ENCODE assay signal across 14 mouse cellular contexts in genomic region chr5:119289808-119290207, GRCm38 (mm10).
"Had no signal": no experiment of that assay in that cellular context is flagged by ENCODE, and none has a peak within 500 bp of the region (broad histone marks: within the 10 kb centered on the region; RNA-seq: fewer than 3 reads in every experiment).

No protein-coding gene starts in this region.

- H3K36me3 ChIP-seq: midbrain, embryonic 13.5 days; midbrain, embryonic 15.5 days; neural tube, embryonic 12.5 days; stomach, embryonic 15.5 days had no signal

- H3K27ac ChIP-seq: midbrain, embryonic 13.5 days; midbrain, embryonic 15.5 days; neural tube, embryonic 12.5 days; stomach, embryonic 15.5 days; stomach, postnatal 0 days had no signal

- ATAC-seq: midbrain, embryonic 13.5 days; midbrain, embryonic 15.5 days had no signal

- H3K4me3 ChIP-seq: midbrain, embryonic 13.5 days; midbrain, embryonic 15.5 days; neural tube, embryonic 12.5 days; stomach, embryonic 15.5 days had no signal

- H3K27me3 ChIP-seq: midbrain, embryonic 13.5 days; midbrain, embryonic 15.5 days; neural tube, embryonic 12.5 days; stomach, embryonic 15.5 days had no signal

- DNase-seq: lung, adult 18-20 months; lung, embryonic 14.5 days; lung, postnatal 10 days; lung, postnatal 4 days; right cerebral cortex, postnatal 14 days; thymus, adult 2 months; thymus, postnatal 25 days; thymus, postnatal 4 days had no signal

- H3K9me3 ChIP-seq: midbrain, embryonic 15.5 days; stomach, embryonic 15.5 days had no signal

- H3K9ac ChIP-seq: lung, embryonic 14.5 days; midbrain, embryonic 13.5 days; midbrain, embryonic 15.5 days; neural tube, embryonic 12.5 days; stomach, embryonic 15.5 days had no signal

- H3K4me2 ChIP-seq: lung, embryonic 14.5 days; midbrain, embryonic 11.5 days; midbrain, embryonic 13.5 days; midbrain, embryonic 15.5 days; neural tube, embryonic 12.5 days; stomach, embryonic 15.5 days had no signal

- H3K4me1 ChIP-seq: midbrain, embryonic 13.5 days; midbrain, embryonic 15.5 days; neural tube, embryonic 12.5 days; stomach, embryonic 15.5 days had no signal
